Mouse (Mus musculus): ENCODE measurements around the gene Orc1.
A peak's percentile ranks its signal among the peaks of the same experiment; 100 is the strongest.

Gene Orc1

DNA sequence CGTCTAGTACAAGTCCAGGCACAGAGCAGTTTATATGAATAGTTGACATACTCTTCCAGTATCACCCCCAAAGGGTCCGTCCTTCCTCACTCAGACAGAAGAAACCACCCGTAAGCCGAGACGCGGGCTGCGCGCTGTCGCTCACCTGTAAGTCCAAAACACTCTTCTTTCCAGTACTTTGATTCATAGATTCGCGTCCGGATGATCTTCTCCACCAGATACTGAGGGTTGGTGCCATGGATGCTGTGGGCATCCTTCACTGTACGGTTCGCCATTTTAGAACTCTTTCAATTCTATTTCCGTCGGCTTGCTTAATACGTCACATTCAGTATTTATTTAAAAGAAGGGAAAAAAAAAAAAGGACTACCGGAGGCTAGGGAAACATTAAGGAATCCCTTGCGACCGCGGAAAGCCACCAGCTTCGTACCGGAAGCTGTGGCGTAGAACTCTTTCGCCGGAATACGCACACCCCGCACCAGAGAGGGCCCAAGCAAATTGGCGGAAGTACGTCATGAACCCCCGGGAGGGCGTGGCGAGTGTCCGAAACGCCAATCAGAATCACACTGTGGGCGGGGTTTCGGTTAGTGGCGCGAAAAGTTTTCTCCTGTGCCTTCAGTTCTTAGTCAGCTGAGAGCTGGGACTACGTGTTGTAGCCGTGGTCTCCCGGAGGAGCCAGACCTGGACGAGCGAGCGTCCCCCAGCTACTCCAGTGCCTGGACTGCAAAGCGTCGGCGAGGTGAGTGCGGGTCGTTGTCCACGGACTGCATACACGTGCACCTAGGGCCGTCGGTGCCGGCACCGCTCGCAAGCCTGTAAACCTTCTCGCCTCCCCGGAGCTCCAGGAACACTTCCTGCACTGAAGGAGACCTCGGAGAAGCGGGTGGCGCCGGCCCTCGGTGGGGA is at the start of gene Orc1, which contains the start of gene Prpf38a:
Gene Orc1, plus strand, starts transcription at position 584 of the 903 bp plus-strand sequence.
Gene Prpf38a, minus strand, starts transcription at position 497 of the 903 bp plus-strand sequence.
- DNase-seq (ENCODE audit: low spot score) = peak; percentile 97

DNA sequence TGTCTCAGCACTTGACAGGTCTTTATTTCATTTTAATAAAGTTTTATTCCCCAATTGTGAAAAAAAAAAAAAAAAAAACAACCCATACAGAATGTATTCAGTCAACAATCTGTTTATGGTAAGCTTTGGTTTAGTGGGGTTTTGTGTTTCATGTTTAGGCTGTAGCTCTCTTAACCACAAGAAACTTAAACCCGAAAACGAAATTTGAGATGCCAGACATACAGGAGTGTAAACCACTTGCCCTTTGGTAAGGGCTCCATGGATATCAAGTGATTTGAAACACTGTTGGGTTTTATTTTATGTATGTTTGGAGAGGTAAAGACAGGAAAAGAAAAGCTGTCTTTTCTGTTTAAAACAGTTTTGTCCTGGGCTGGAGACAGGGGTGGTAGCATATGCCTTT is 39.5 kb upstream of the Orc1 start:
- no peak for DNase-seq (ENCODE audit: low spot score)

DNA sequence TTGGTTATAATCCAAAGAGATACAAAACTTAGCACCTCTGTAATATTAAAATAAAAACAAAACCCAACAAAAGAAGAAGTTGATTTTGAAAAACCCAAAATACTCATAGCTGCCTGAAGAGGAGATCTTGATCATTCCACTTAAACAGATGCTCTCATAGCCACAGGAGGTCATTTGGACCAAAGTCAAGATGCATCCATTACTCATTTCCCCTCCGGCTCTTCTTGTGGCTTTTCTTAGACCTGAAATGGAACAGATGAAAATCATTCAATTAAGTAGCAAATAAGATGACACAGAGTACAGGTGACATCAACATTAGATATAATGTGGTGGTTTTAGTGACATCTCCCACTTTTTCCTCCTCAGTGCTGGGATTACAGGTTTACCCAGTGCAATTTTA is 14.2 kb upstream of the Orc1 start:
- no peak for DNase-seq (ENCODE audit: low spot score)

DNA sequence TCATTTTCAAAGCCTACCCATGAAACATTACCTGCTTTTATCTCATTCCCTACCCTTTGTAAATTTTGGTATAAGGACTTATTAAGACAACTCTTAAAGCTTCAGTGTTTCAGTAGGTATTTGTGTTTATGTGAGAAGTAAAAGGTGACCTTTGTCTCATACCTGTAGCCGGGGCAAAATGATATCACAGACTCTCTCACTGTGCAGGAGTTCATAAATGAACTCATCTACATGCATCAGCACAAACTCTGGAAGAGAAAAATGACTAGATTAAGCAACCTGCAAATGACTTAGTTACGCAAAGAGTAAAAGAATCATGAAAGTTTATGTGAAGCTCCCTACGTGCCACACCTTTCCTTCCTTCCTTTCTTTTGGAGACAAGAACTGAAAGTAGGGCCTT is 6.6 kb upstream of the Orc1 start:
- no peak for DNase-seq (ENCODE audit: low spot score)

DNA sequence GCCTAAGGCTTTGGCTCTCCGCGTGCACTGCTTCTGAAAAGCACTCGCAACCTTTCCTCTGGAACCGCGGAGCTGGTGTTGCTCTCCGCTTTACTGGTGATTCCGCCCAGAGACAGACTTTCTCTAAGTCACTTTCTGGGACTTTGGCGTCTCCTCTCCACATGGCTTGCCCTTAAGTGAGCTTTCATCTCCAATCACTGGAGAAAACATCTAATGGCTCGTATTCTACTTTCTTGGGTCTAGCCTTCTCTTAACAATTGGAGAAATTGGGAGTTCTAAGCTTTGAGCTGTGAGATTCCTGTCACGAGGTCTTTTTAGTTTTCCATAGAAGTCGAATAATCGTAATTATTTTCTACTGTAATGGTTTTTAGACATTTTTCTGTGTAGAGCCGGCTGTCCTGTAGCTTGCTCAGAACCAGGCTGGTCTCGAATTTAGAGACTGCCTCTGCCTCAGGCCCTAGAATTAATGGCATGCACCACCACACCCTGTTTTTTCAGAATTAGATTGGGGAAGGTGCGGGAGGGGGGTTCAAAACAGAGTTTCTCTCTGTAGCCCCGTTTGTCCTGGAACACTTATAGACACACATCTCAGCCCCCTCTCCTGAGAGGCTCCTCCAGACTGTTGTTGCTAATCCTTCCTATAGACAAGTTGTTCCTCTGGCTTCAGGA is 654 bp downstream of the Orc1 start:
- DNase-seq (ENCODE audit: low spot score) = no peak

DNA sequence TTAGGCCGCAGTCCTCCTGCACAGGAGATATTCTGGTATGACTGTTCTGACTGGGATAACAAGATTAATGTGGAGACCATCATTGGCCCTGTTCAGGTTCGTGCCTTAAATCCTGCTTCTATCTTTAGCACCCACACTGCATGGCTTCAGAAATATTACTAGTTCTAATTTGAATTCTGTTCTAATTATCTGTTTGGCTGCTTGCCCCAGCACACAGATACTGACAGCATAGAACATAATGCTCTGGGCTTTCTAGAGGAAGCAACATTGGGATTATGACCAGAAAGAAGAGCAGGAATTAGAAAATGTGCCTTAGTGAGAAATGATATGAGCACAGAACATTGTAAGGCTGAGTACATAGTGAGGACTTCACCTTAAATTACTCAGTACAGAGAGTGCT is 14.2 kb downstream of the Orc1 start:
- DNase-seq (ENCODE audit: low spot score) = peak; percentile 32

DNA sequence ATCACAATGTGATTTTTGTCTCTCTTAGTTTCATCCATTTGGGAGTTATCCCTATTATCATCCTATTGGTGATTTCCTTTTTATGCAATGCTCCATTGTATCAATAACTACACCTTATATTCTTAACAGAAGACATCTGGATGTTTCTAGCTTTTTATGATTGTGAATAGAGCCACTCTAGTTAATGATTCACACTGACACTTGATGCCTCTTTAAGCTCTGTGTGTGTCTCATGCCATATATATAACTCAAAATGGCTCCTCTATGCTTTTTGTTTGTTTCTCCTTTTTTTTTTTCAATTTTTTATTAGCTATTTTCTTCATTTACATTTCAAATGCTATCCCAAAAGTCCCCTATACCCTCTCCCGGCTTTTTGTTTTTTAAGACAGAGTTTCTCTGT is 16.6 kb downstream of the Orc1 start:
- no peak for DNase-seq (ENCODE audit: low spot score)

DNA sequence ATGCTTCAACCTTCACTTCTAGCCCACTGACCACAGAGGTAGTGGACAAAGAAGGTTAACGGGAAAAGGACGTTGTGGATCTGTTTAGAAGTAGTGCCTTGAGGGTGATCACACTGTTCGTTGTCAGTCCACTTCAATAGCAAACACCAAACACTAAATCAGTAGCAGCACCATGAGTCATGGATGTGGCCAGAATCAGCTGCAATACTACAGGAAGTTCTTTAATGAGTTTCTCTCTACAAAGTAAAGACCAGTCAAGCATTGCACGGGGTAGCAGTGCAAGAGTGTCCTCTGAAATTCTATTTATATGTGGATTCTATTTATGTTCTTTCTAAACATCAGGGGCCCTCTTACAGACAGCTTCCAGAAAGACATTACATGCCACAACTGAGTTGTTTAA is 19.1 kb downstream of the Orc1 start:
- DNase-seq (ENCODE audit: low spot score) = no peak

DNA sequence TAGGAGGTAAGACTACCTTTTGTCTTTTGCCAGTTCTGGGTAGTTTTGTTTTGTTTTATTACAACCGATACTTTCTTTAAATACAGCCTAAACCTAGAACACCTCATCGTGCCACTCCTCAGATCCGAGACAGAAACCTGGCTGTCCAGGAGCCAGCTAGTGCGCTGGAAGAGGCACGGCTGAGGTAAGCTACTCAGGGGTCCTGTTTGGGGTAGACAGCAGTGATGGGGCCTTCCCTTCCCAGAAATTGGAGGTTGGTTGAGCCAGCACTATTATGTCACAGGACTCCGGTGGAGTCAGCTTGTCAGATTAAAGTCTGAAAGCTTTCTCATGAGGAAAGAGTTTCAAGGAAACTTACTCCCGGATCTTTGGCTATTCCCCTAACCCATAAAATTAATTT is 22.6 kb downstream of the Orc1 start:
- DNase-seq (ENCODE audit: low spot score) = no peak

DNA sequence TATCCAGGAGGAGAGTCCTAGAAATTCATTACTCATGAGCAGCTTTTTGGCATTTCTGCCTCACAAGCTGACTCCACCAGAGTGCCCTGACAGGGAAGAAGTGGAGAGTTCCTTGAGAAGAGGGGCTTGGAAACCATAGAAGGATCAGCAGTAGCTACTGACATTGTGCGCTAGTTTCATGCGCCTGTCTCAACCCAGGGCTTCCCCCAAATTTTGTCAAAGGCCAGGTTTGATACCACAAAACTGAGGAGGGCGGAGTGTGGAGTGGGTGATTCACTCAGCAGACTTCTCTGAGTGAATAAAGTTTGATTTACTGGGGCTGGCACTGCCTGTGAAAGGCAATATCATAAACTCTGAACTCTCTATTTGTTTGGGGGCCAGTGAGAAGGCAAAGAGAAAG is 29.4 kb downstream of the Orc1 start:
- DNase-seq (ENCODE audit: low spot score) = no peak

DNA sequence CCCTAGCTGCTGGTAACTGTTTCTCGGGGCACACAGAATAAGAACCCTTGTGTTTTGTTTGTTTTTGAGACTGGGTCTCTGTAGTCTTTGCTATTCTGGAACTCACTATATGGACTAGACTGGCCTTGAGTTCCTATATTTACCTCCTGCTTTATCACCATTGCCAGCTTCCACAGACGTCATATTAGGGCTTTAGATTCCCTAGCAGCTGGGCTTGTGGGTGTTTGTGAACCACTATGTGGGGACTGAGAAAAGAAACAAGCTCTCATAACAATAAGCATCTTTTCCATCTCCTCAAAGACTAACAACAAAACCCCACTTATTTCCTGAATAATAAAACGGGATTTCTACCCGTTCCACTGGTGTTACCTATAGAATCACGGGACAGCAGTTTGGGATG is 31.7 kb downstream of the Orc1 start:
- DNase-seq (ENCODE audit: low spot score) = no peak

DNA sequence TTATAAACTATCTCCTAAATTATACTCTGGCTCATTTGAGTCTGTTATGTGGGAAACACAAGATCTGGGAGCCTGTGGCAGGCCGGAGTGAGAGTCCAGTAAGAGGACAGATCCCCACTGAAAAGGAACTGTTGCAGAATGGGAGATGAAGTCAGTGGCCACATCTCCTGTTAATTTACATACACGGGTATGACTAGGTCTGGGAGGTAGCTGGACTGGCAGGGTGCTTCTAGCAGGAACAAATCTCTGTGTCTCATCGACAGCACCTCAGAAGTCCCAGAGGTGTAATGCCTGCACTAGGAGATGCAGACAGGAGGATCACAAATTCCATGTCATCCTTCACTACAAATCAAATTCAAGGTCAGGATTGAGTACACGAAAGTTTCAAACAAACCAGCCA is 39.4 kb downstream of the Orc1 start:
- DNase-seq (ENCODE audit: low spot score) = no peak

DNA sequence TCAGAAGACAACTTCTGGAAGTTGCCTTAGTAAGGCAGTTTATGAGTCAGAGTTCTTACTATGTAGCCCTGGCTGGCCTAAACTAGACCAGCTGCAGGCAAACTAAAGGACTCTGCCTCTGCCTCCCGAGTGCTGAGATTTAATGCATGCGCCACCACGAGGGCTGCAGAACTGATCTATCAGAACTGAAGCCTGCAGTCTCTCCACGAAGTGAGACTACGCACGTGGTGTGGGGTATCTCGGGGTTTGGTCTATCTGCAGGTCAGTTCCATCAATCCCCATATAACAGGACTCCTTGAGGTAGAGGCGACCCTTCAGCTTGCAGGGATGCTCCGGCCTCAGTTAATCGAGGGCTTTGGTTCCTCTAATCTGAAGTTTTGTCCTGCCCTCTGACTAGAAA is 39.9 kb downstream of the Orc1 start:
- peak; percentile 46 for DNase-seq (ENCODE audit: low spot score)

DNA sequence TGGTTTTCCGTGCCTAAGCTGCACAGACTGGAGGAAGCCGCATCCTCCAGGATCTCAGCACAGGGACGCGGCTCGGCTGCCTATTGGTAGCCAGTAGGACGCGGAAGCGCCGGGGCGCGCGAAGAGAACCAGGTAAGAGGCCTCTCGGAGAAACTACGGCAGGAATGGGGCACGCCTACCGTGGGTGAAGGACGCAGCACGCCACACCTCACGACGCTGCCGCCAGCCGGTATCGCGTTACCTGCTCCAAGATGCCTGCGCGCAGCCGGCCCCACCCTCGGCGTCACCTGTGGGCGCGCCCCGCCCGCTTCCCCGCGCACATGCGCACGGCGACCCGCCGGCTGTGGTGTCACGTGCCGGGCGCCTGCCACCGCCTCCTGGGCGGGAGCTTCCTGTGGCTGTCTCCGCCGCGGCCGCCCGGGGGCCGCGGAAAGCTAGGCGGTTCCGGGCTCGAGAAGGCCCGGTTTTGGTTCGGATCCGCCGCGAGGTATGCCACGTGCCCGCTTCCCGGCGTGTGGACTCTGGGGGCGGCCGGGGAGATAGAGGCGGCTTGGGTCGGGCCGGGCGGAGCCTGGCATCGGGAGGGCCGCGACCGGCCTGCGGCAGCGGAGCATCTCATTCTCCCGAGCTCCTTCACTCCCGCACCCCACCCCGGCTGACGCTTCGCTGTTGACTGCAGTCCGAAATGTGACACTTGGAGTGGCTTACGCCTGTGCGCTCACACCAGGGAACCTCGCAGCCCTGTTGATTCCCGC is 40.5 kb downstream of the Orc1 start, which contains the start of gene Cc2d1b:
Gene Cc2d1b, plus strand, starts transcription at position 354 of the 755 bp plus-strand sequence.
- peak; percentile 89 for DNase-seq (ENCODE audit: low spot score)

DNA sequence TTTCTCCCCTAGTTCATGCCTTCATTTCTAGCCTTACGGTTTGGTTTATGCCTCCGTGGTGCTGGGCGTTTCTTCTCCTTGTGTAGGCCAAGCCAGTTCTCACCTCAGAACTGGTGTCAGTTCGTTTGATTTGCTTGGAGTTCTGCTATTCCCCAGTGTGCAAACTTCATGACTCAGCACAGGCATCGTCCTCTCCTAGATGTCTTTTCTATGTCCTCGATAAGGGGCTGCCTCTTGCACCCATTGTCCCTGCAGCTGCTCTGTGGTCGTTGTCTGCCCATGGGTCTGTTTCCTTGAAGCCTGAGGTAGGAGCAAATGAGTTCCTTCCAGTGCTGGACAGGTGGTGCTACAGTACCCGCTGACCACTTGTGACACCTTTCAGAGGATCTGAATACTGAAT is 41.3 kb downstream of the Orc1 start:
- DNase-seq (ENCODE audit: low spot score) = no peak

DNA sequence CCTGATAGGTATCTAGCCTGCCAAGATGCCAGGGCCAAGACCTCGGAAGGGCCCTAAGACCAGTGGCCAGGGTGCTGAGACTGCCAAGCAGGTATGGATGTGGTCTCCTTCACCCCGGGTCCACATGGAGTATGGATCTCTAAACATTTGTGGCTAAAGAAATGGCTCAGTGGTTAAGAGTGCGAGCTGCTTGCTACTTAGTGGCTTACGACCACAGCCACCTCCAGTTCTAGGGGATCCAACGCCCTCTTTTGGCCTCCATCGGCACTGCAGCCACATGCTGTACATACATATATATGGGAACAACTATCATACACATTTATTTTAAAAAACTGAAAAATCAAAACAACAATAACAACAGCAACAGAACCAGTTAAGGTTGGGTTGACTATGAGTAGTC is 42.3 kb downstream of the Orc1 start:
- DNase-seq (ENCODE audit: low spot score) = no peak

DNA sequence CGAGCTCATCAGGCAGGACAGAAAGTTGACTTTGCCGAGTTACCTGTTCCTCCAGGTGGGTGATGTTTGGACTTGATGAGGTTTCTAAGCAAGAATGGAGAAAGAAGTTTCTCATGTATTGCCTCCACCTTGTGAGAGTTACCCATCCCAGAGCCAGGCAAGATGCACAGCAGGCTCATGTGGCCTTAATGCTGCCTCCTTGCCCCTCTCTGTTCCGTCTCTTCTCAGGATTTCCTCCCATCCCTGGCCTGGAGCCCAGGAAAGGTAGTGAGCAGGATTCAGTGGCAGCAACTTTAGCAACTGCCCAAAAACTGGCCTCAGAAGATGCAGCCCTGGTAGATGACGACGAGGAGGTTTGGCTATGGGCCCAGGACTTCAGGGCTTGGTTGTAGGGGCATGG is 47.8 kb downstream of the Orc1 start:
- no peak for DNase-seq (ENCODE audit: low spot score)

DNA sequence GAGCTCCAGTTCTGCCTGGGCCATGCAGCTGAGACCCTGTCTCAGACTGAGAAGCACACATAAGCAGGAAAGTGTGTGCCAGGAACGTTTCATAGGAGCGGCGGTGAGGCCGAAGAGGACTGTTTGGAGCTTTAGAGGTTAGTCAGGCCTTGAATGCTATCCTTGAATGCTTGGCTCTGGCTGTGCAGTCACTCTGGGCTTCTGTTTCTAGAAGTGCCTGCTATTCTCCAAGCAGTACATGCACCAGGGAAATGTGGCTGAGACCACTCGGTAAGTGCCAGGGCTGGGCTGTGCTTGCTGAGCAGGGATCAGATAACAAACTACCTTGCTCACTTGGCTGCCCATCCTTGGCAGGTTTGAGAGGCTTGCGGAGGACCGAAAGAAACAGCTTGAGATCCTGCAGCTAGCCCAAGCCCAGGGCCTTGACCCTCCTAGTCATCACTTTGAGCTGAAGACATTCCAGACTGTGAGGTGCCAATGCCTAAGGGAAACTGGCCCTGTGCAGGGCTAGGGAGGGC is 50.2 kb downstream of the Orc1 start:
- no peak for DNase-seq (ENCODE audit: low spot score)

DNA sequence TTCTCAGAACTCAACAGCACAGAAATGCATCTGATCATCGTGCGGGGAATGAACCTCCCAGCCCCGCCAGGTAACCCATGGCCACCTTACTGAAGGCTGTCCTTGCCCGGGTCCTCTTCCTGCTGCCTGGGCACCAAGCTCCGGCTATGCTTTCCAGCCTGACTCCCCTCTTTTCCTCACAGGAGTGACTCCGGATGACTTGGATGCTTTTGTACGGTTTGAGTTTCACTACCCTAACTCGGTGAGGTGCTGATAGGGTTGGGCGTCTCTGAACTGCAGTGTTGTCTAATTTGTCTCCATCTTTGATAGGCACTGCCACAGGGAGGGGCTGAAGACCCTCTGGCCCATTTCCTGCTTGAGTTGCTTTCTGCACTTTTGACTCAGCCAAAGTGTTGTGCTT is 50.9 kb downstream of the Orc1 start:
- no peak for DNase-seq (ENCODE audit: low spot score)

DNA sequence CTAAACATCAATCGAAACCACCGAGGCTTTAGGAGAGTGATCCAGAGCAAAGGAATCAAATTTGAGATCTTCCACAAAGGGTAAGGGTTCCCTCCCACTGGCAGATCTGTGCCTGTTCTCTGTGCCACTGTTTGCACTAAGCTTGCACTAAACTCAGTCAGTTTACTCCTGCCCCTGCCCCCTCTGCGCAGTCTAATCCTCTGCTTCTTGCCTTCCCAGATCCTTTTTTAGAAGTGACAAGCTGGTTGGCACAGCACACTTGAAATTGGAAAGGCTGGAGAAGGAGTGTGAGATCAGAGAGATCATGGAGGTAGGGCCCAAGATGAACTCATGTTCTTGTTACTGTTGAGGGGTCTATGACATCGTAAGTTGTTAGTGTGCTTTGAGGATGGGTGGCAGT is 52.4 kb downstream of the Orc1 start:
- DNase-seq (ENCODE audit: low spot score) = no peak

DNA sequence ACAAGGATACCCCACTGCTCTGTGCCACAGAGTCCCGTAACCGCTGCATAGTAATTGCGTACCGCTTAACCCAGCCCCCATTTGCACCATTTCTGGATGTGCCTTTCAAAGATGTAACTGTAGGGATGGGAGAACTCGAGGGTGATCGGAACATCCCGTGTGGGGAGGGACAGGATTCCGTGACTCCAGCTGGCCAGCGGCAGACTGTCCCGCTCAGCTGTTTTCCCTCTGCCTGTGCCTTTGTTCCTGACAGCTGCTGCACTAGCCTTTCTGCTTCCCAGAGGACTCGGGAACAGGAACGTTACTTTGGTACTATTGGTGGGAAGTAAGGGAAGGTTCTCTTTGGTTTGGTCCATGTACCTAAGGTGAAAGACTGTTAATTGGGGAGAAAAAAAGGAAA is 54.5 kb downstream of the Orc1 start:
- no peak for DNase-seq (ENCODE audit: low spot score)

DNA sequence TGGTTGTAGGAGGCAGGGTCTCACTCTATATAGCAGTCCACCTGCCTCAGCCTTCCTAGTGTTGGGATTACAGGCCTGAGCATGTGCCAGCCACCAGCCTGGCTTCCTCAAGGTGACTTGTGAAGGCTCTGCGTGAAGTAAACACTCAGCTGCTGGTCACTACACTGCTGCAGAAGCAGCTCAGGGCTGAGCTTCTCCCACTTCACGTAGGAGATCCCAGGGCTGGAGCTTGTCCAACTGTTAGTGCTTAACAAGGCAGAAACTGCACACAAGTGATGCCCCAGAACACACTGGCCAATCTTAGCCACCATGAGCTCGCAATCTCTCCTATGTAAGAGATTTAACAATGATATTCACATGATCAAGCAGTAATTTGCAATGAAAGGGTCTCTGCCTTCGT is 55.5 kb downstream of the Orc1 start:
- DNase-seq (ENCODE audit: low spot score) = no peak

DNA sequence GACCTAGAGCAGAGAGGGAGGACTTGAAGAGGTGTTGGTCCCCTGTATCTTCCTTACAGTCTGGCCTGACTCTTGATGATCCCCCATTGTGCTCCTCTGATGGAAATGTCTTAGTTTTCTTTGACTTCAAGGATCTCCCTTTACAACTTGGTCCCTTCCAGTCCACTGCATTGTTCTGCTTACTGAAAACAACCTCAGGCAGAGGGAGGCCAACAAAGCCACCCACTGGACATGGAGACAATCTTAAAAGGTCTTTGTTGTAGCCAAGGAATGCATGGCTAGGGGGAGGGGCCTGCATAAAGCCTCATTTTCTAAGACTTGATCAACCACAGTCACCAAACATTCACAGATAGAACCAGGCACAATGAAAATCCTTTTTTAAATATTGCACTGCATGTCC is 55.9 kb downstream of the Orc1 start:
- no peak for DNase-seq (ENCODE audit: low spot score)

All from layer of hippocampus, adult 11-12 months (tissue).